Mouse (Mus musculus): ENCODE results near the gene Tspan7. TPM values are rescaled to one million over a fixed set of nuclear protein-coding genes. Genes with fewer than 3 reads are reported as not detected.
A peak's percentile ranks its signal among the peaks of the same experiment; 100 is the strongest.

Gene Tspan7
- polyA plus RNA-seq, 1 experiment from 2014 or later: 74.4 TPM

DNA sequence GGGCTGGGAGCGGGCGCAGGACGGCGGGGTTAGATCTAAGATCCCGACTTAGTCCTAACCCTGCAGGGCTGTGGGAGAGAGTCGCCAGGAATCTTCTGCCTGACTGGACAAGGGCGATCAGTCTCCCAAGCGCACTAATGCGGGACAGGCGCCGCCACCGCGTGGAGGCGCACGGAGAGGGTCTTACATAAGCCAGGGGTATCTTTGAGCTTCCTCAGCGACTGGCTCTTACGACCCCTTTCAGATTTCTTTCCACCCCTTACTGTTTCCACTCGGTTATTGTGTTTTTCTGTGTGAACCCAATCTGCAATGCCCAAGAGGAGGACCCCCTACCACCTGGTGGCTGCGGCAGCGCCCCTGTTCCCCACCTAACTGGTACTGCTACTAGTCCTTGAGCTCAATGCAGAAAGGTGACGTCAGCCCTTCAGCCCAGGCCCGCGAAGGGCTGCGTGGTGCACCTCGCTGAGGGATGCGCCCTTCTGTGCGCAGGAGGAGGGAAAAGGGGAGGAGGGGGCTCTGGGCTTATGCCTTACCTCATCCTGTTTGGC, 780 bp downstream of the Tspan7 start:
- peak overlapping the region; percentile 51 for H3K9ac ChIP-seq (ENCODE audit: low read length)
- DNase-seq (ENCODE audit: low spot score, missing footprints) (peak; percentile 94), ATAC-seq (ENCODE audit: low FRiP score) (peak; percentile 85)
- no peaks in the 10 kb centered on the region for H3K36me3 ChIP-seq (ENCODE audit: control insufficient read depth, insufficient read depth, low read length)
- no peak overlapping the region for H3K27ac ChIP-seq (ENCODE audit: low read depth, low read length)
- H3K9me3 ChIP-seq (ENCODE audit: control insufficient read depth, low read length): no peaks in the 10 kb centered on the region
- no peaks in the 10 kb centered on the region for H3K4me1 ChIP-seq (ENCODE audit: control insufficient read depth, insufficient read depth, low read length)
- WGBS: 13% methylated on average over 27 of the region's 27 CpGs
- H3K4me3 ChIP-seq (ENCODE audit: low read depth, low read length): peak overlapping the region; percentile 43
- H3K4me2 ChIP-seq: peak overlapping the region; percentile 51
- no peaks in the 10 kb centered on the region for H3K27me3 ChIP-seq (ENCODE audit: control insufficient read depth, insufficient read depth, low read length)

DNA sequence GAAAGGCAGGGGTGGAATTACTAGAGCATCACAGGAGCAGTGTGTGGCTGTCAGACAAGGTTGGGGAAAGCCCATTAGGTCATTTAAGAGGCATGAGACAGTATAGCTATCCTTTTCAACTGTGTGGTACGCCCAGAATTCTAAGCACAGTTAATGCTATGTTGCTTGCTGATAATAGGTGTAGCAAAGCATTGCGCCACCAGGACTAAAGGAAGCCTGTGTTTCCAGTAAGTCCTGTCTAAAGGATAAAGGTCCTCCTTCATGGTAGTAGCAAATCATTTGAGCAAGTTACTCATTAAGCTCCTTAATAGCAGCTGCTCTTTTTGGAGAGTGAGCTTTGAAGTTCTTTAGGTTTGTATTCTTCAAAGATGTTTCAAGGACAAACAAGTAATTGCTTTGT, 13.6 kb downstream of the Tspan7 start:
- H3K27me3 ChIP-seq (ENCODE audit: control insufficient read depth, insufficient read depth, low read length): no peaks in the 10 kb centered on the region
- H3K4me3 ChIP-seq (ENCODE audit: low read depth, low read length): no peak overlapping the region
- no peaks in the 10 kb centered on the region for H3K9me3 ChIP-seq (ENCODE audit: control insufficient read depth, low read length)
- H3K27ac ChIP-seq (ENCODE audit: low read depth, low read length): no peak overlapping the region
- no peaks in the 10 kb centered on the region for H3K36me3 ChIP-seq (ENCODE audit: control insufficient read depth, insufficient read depth, low read length)
- no peak overlapping the region for H3K4me2 ChIP-seq
- DNase-seq (ENCODE audit: low spot score, missing footprints) (no peak), ATAC-seq (ENCODE audit: low FRiP score) (no peak)
- H3K4me1 ChIP-seq (ENCODE audit: control insufficient read depth, insufficient read depth, low read length): no peaks in the 10 kb centered on the region
- H3K9ac ChIP-seq (ENCODE audit: low read length): no peak overlapping the region
- whole genome bisulfite sequencing: 76% methylated on average over 2 of the region's 2 CpGs

DNA sequence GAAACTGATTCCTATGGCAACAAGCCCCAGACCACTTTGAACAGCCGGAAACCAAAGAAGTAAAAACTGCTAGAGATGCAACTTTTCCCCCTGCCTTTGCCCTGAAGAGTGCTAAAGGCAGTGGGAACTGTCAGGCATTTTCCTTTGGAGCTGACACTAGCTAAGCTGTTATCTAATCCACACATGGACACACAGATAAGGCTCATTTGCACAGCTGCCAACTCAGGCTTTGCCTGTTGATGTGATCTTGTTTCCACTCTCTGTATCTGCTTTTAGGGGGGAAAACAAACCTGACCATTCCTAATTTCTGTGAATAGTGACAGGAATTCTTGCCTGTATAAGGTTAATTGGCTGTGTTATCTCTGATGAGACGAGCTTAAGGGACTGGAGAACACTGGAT, 17.7 kb downstream of the Tspan7 start:
- DNase-seq (ENCODE audit: low spot score, missing footprints): no peak

DNA sequence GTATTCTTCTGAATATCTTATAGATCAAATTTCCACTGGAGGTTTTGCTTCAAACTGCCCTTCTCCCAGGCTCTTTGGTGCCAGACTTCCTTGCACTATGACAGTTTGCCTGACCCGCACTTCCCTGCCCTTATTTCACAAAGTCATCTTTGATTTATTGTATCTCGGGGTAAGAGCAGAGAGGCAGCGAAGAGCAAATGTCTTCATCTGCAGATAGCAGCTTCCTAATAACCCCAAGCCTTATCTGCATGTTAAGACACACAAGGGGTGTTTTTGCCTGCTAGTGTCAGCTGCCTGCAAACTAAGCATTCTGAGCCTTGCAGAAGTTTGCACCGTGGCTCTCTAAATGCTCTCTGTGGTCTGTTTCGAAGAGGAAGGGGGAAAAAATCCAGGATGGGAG, 29.5 kb downstream of the Tspan7 start:
- DNase-seq (ENCODE audit: low spot score, missing footprints): no peak
- ATAC-seq (ENCODE audit: low FRiP score): no peak
- WGBS: 79% methylated on average over 5 of the region's 5 CpGs
- no peak overlapping the region for H3K9ac ChIP-seq (ENCODE audit: low read length)
- no peak overlapping the region for H3K4me2 ChIP-seq
- H3K4me1 ChIP-seq (ENCODE audit: control insufficient read depth, insufficient read depth, low read length): no peaks in the 10 kb centered on the region
- H3K9me3 ChIP-seq (ENCODE audit: control insufficient read depth, low read length): no peaks in the 10 kb centered on the region
- no peak overlapping the region for H3K4me3 ChIP-seq (ENCODE audit: low read depth, low read length)
- H3K36me3 ChIP-seq (ENCODE audit: control insufficient read depth, insufficient read depth, low read length): no peaks in the 10 kb centered on the region
- no peak overlapping the region for H3K27ac ChIP-seq (ENCODE audit: low read depth, low read length)
- no peaks in the 10 kb centered on the region for H3K27me3 ChIP-seq (ENCODE audit: control insufficient read depth, insufficient read depth, low read length)

More for the DNA sequence above, 17.7 kb downstream of the Tspan7 start:
- no peak overlapping the region for H3K9ac ChIP-seq (ENCODE audit: low read length)
- no peak overlapping the region for H3K27ac ChIP-seq (ENCODE audit: low read depth, low read length)
- no peak for ATAC-seq (ENCODE audit: low FRiP score)
- WGBS: 75% methylated on average over 2 of the region's 2 CpGs
- no peak overlapping the region for H3K4me3 ChIP-seq (ENCODE audit: low read depth, low read length)
- no peaks in the 10 kb centered on the region for H3K36me3 ChIP-seq (ENCODE audit: control insufficient read depth, insufficient read depth, low read length)
- H3K27me3 ChIP-seq (ENCODE audit: control insufficient read depth, insufficient read depth, low read length): no peaks in the 10 kb centered on the region
- no peaks in the 10 kb centered on the region for H3K4me1 ChIP-seq (ENCODE audit: control insufficient read depth, insufficient read depth, low read length)
- no peak overlapping the region for H3K4me2 ChIP-seq
- no peaks in the 10 kb centered on the region for H3K9me3 ChIP-seq (ENCODE audit: control insufficient read depth, low read length)

DNA sequence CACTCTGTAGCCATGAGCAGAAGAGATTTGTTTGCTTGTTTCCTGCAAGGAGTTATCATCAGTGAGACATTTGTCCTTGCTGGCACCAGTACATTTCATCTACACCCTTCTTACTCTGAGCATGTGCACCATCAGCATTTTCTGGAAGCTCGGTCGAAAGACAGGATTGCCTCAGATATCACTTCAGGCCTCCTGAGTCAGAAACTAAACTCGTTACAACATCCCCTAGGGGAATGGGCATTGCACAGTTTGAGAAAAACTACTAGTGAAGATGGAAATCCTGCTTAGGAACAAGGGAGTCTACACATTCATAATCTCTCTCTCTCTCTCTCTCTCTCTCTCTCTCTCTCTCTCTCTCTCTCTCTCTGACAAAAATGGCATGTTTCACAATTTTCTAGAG, 30.0 kb downstream of the Tspan7 start:
- Histone ChIP-seq H3K4me3 (ENCODE audit: low read depth, low read length) (no peak overlapping the region), H3K4me2 (no peak overlapping the region), H3K9ac (ENCODE audit: low read length) (no peak overlapping the region), H3K36me3 (ENCODE audit: control insufficient read depth, insufficient read depth, low read length) (no peaks in the 10 kb centered on the region), H3K9me3 (ENCODE audit: control insufficient read depth, low read length) (no peaks in the 10 kb centered on the region), H3K4me1 (ENCODE audit: control insufficient read depth, insufficient read depth, low read length) (no peaks in the 10 kb centered on the region), H3K27ac (ENCODE audit: low read depth, low read length) (no peak overlapping the region), H3K27me3 (ENCODE audit: control insufficient read depth, insufficient read depth, low read length) (no peaks in the 10 kb centered on the region)
- ATAC-seq (ENCODE audit: low FRiP score) (no peak), DNase-seq (ENCODE audit: low spot score, missing footprints) (no peak)
- WGBS: 71% methylated on average over 3 of the region's 3 CpGs

DNA sequence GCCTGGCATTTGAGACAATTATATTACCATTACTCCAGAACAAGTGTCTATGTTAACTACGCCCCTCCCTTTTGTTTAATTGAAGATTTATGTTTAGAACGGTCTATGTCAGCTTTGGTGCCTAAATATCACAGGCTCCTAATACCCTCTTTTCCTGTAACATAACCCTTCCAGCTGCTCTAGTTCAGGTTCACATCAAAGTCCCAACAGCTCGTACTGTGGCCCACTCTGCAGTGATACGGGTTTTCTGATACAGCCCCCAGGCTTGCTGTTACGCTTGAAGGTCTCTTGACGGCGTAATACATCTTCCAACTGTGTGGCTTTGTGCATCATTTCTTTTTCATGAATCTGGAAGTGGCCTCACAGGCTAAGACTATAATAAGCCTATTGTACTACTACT, 31.5 kb downstream of the Tspan7 start:
- no peak for ATAC-seq (ENCODE audit: low FRiP score)
- H3K27me3 ChIP-seq (ENCODE audit: control insufficient read depth, insufficient read depth, low read length): no peaks in the 10 kb centered on the region
- no peaks in the 10 kb centered on the region for H3K4me1 ChIP-seq (ENCODE audit: control insufficient read depth, insufficient read depth, low read length)
- H3K36me3 ChIP-seq (ENCODE audit: control insufficient read depth, insufficient read depth, low read length): no peaks in the 10 kb centered on the region
- no peak overlapping the region for H3K9ac ChIP-seq (ENCODE audit: low read length)
- DNase-seq (ENCODE audit: low spot score, missing footprints): no peak
- H3K27ac ChIP-seq (ENCODE audit: low read depth, low read length): no peak overlapping the region
- no peak overlapping the region for H3K4me3 ChIP-seq (ENCODE audit: low read depth, low read length)
- no peak overlapping the region for H3K4me2 ChIP-seq
- 84% methylated on average over 7 of the region's 7 CpGs for WGBS
- H3K9me3 ChIP-seq (ENCODE audit: control insufficient read depth, low read length): no peaks in the 10 kb centered on the region

DNA sequence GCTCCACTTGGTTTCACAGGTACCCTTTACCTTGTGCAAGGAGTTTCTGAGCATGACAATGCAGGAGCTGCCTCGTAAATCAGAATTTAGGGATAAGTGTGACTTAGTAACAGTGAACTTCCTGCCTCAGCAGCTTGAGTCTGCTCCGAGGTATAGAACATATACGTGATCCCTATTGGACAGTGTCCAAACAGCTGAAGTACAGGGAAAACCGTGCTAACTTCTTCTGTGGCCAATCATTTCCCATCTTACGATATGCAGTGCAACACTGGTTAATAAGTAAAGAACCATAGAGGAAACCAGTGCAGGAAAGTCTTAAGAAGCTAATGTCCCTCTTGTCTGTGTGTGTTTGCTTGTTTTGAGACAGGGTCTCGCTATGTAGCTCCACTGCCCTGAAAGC, 32.0 kb downstream of the Tspan7 start:
- no peak for ATAC-seq (ENCODE audit: low FRiP score)
- 89% methylated on average over 6 of the region's 6 CpGs for WGBS
- H3K27me3 ChIP-seq (ENCODE audit: control insufficient read depth, insufficient read depth, low read length): no peaks in the 10 kb centered on the region
- H3K9ac ChIP-seq (ENCODE audit: low read length): no peak overlapping the region
- H3K27ac ChIP-seq (ENCODE audit: low read depth, low read length): no peak overlapping the region
- no peak overlapping the region for H3K4me2 ChIP-seq
- DNase-seq (ENCODE audit: low spot score, missing footprints): no peak
- H3K4me3 ChIP-seq (ENCODE audit: low read depth, low read length): no peak overlapping the region
- no peaks in the 10 kb centered on the region for H3K36me3 ChIP-seq (ENCODE audit: control insufficient read depth, insufficient read depth, low read length)
- no peaks in the 10 kb centered on the region for H3K9me3 ChIP-seq (ENCODE audit: control insufficient read depth, low read length)
- no peaks in the 10 kb centered on the region for H3K4me1 ChIP-seq (ENCODE audit: control insufficient read depth, insufficient read depth, low read length)

DNA sequence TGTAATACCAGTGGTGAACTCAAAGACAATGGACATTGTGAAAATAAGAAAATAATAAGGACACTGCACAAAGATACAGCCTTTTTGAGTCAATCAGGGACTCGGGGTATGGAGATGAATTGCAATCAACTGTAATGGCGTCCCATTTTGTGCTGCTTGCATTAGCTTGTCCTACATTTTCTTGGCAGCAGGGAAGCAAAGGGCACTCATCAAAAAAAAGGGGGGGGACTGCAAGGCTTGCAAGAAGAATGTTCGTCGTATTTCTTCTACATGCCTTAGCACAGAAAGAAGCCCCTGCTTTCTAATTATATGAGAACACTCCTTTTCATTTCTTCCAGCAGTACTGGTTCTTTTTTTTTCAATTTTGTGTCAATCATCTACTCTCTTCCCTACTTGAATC, 32.8 kb downstream of the Tspan7 start:
- no peak overlapping the region for H3K9ac ChIP-seq (ENCODE audit: low read length)
- no peaks in the 10 kb centered on the region for H3K4me1 ChIP-seq (ENCODE audit: control insufficient read depth, insufficient read depth, low read length)
- H3K27ac ChIP-seq (ENCODE audit: low read depth, low read length): no peak overlapping the region
- H3K4me2 ChIP-seq: no peak overlapping the region
- WGBS: 72% methylated on average over 4 of the region's 4 CpGs
- no peak overlapping the region for H3K4me3 ChIP-seq (ENCODE audit: low read depth, low read length)
- no peaks in the 10 kb centered on the region for H3K36me3 ChIP-seq (ENCODE audit: control insufficient read depth, insufficient read depth, low read length)
- H3K9me3 ChIP-seq (ENCODE audit: control insufficient read depth, low read length): no peaks in the 10 kb centered on the region
- ATAC-seq (ENCODE audit: low FRiP score): no peak
- no peaks in the 10 kb centered on the region for H3K27me3 ChIP-seq (ENCODE audit: control insufficient read depth, insufficient read depth, low read length)
- no peak for DNase-seq (ENCODE audit: low spot score, missing footprints)

DNA sequence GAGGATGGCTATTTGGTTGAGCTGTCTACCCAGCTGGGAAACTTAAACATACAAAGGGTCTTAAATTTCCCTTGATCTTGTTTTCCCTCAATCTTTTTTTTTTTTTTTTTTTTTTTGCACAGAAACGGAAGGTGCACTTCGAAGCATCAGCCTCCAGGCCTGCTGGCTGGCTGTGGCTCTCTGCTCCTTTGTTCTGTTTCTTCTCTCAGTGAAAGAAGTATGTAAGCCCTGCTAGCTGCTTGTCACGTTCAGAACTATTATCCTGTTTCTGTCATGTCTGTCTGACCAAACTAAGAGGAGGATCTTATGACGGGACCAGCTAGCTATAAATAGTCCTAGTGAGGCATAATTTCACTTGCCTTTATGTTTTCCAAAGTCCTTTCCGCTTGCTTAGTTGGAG, 33.6 kb downstream of the Tspan7 start:
- no peak for DNase-seq (ENCODE audit: low spot score, missing footprints)
- H3K27ac ChIP-seq (ENCODE audit: low read depth, low read length): no peak overlapping the region
- 36% methylated on average over 5 of the region's 5 CpGs for WGBS

DNA sequence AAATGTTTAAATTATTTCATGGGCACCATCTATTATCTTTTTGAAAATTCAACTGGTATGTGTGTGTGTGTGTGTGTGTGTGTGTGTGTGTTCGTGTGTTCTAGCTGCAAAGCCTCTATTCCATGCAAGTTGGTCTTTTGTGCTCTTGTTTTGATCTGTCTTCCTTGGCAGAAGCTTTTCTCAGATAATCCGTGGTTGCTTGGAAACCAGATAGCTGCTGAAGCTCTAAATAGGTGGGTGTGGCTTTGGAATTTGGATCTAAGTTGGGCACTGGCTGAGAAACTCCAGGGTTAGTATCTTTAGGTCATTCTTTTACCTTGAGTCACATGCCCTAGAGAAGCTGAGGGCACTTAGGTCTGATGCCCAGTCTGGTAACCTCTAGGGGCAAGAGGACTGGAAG, 50.5 kb downstream of the Tspan7 start:
- H3K27ac ChIP-seq (ENCODE audit: low read depth, low read length): no peak overlapping the region
- no peak overlapping the region for H3K9ac ChIP-seq (ENCODE audit: low read length)
- no peaks in the 10 kb centered on the region for H3K36me3 ChIP-seq (ENCODE audit: control insufficient read depth, insufficient read depth, low read length)
- H3K27me3 ChIP-seq (ENCODE audit: control insufficient read depth, insufficient read depth, low read length): no peaks in the 10 kb centered on the region
- H3K4me3 ChIP-seq (ENCODE audit: low read depth, low read length): no peak overlapping the region
- 18% methylated on average over 2 of the region's 2 CpGs for WGBS
- DNase-seq (ENCODE audit: low spot score, missing footprints) (peak; percentile 87), ATAC-seq (ENCODE audit: low FRiP score) (peak; percentile 71)
- H3K4me1 ChIP-seq (ENCODE audit: control insufficient read depth, insufficient read depth, low read length): peaks cover 6% of the 10 kb centered on the region; the same call in 1 of the 2 replicates
- H3K9me3 ChIP-seq (ENCODE audit: control insufficient read depth, low read length): no peaks in the 10 kb centered on the region
- no peak overlapping the region for H3K4me2 ChIP-seq

More for the DNA sequence above, 33.6 kb downstream of the Tspan7 start:
- H3K36me3 ChIP-seq (ENCODE audit: control insufficient read depth, insufficient read depth, low read length): no peaks in the 10 kb centered on the region
- no peak overlapping the region for H3K4me3 ChIP-seq (ENCODE audit: low read depth, low read length)
- no peaks in the 10 kb centered on the region for H3K9me3 ChIP-seq (ENCODE audit: control insufficient read depth, low read length)
- H3K9ac ChIP-seq (ENCODE audit: low read length): no peak overlapping the region
- H3K4me1 ChIP-seq (ENCODE audit: control insufficient read depth, insufficient read depth, low read length): no peaks in the 10 kb centered on the region
- ATAC-seq (ENCODE audit: low FRiP score): no peak
- H3K4me2 ChIP-seq: no peak overlapping the region
- no peaks in the 10 kb centered on the region for H3K27me3 ChIP-seq (ENCODE audit: control insufficient read depth, insufficient read depth, low read length)

All from midbrain, embryonic 11.5 days (tissue).